Mouse (Mus musculus) intestine, embryonic 14.5 days (tissue): ENCODE measurements around the gene Hist1h4c. TPM values are rescaled to one million over a fixed set of nuclear protein-coding genes. Genes with fewer than 3 reads are reported as not detected.
"Not testable (repeated sequence)": the region's sequence is repeated elsewhere in the genome, so short reads cannot be mapped to it uniquely, and the experiment has no call there.

Experiments used
- ATAC-seq: fragments of 200-750 bp; cut with Nextera tagmentation; replicated peaks from 2 replicates; pipeline ENCODE4 v1.8.0; 2017; ENCODE audit warnings: low read depth, moderate number of reproducible peaks, moderate TSS enrichment, moderate library complexity; ENCODE audit not compliant: low FRiP score, low TSS enrichment
- DNase-seq: peaks from one replicate; pipeline ENCODE4 v3.0.0-alpha.2; 2018; ENCODE audit warnings: low spot score
- H3K27ac ChIP-seq: fragments of 300-500 bp; sonication (generic); 2 replicates; pipeline ENCODE4 v1.5.1; 2014; ENCODE audit warnings: low read depth, mild to moderate bottlenecking, control low read depth
- H3K27me3 ChIP-seq: fragments of 300-500 bp; sonication (generic); replicated peaks from 2 replicates; pipeline ENCODE4 v1.6.1; 2014; ENCODE audit warnings: low read length, control low read depth; ENCODE audit not compliant: control insufficient read depth, insufficient read depth
- H3K36me3 ChIP-seq: fragments of 300-500 bp; sonication (generic); 2 replicates; pipeline ENCODE4 v1.6.1; 2014; ENCODE audit warnings: low read length, control low read depth; ENCODE audit not compliant: control insufficient read depth, insufficient read depth
- H3K4me1 ChIP-seq: fragments of 300-500 bp; sonication (generic); replicated peaks from 2 replicates; pipeline ENCODE4 v1.6.1; 2014; ENCODE audit warnings: low read length, control low read depth, mixed read lengths; ENCODE audit not compliant: control insufficient read depth, insufficient read depth
- H3K4me2 ChIP-seq: fragments of 300-500 bp; sonication (generic); 2 replicates; pipeline ENCODE4 v1.6.1; 2014; ENCODE audit warnings: low read length
- H3K4me3 ChIP-seq: fragments of 300-500 bp; sonication (generic); 2 replicates; pipeline ENCODE4 v1.5.1; 2014; ENCODE audit warnings: low read depth, low read length, control low read depth, mixed read lengths
- H3K9ac ChIP-seq: fragments of 300-500 bp; sonication (generic); 2 replicates; pipeline ENCODE4 v1.6.1; 2014; ENCODE audit warnings: mild to moderate bottlenecking, low read length
- H3K9me3 ChIP-seq: fragments of 300-500 bp; sonication (generic); 2 replicates; pipeline ENCODE4 v1.6.1; 2016; ENCODE audit warnings: low read length, control low read depth; ENCODE audit not compliant: control insufficient read depth
- WGBS: fragments of 180-500 bp; shearing (Covaris S2); extraction: QIAGEN DNeasy Blood & Tissue Kit; methylation state at CpG from one replicate; pipeline ENCODE4 v1.1.7; 2014; 5-methylcytosine and 5-hydroxymethylcytosine counted together
- polyA plus RNA-seq: library from polyadenylated mRNA; unstranded; fragments of >200 nt; fragmentation: Nextera tagmentation; extraction: Ambion mirVana; gene quantifications from 2 replicates; pipeline ENCODE4 v1.2.1, GENCODE M21; 2014

The Hist1h4c gene
- polyA plus RNA-seq, 1 experiment from 2014 or later, result 6.7 TPM

DNA sequence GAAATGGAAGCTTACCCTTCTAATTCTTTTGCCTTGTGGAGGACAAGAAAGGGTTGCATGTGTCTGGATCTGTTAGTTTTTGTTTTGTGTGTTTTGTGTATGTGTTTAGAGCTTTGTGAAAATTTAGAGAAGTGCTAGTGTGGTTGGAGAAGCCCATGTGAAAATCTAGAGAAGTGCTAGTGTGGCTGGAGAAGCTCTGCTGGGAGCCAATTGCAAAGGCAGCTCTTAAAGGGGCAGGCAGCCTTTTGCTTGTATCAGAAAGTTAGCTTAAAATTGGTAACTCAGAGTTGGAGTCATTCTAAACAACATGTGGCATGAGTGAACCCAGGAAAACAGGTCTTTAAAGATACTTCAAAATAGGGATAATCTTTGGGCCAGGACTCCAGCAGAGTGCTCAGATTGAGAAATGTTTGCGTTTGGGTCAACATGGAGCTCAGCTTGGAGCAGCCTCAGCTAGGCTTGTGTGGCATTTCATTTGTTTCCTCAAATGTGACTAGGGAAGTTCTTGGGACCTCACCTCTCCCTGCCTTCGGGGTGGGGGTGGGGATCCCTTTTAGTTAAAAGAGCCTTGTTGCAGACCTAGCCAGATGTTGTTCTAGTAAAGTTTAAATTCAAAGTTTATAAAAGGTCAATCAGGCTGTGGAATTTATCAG lies 19.5 kb upstream of the Hist1h4c start:
- not testable (repeated sequence) for H3K4me1 ChIP-seq, H3K36me3 ChIP-seq, H3K9ac ChIP-seq, H3K9me3 ChIP-seq, ATAC-seq, DNase-seq, H3K4me3 ChIP-seq, H3K27me3 ChIP-seq, H3K4me2 ChIP-seq, H3K27ac ChIP-seq
- 12% methylated on average over 2 of the region's 2 CpGs for WGBS

DNA sequence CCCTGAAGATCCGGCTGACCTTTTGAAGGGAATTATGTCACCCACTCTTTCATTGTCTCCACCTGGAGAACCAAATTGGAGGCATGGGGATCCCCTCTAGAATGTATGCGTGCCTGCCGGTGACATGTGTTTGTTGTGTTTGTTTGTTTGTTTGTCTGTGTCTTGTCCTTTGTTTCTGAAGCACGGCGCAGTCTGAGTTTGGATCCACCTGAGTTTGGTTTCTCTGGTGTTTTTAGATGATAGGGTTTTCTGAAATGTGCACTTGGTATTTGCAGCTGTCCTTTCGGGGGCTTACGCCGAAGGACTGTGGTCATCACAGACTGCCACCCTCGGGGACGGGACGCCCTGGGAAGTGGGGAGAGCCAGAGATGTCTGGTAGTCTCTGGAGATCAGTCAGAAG lies 18.9 kb upstream of the Hist1h4c start:
- Histone ChIP-seq H3K4me1 (no peaks in the 10 kb centered on the region), H3K36me3 (no peaks in the 10 kb centered on the region), H3K27me3 (no peaks in the 10 kb centered on the region), H3K9ac (no peak overlapping the region), H3K27ac (no peak overlapping the region), H3K4me2 (no peak overlapping the region), H3K4me3 (no peak overlapping the region), H3K9me3 (no peaks in the 10 kb centered on the region)
- no peak for ATAC-seq
- WGBS, result 49% methylated on average over 11 of the region's 11 CpGs
- no peak for DNase-seq

DNA sequence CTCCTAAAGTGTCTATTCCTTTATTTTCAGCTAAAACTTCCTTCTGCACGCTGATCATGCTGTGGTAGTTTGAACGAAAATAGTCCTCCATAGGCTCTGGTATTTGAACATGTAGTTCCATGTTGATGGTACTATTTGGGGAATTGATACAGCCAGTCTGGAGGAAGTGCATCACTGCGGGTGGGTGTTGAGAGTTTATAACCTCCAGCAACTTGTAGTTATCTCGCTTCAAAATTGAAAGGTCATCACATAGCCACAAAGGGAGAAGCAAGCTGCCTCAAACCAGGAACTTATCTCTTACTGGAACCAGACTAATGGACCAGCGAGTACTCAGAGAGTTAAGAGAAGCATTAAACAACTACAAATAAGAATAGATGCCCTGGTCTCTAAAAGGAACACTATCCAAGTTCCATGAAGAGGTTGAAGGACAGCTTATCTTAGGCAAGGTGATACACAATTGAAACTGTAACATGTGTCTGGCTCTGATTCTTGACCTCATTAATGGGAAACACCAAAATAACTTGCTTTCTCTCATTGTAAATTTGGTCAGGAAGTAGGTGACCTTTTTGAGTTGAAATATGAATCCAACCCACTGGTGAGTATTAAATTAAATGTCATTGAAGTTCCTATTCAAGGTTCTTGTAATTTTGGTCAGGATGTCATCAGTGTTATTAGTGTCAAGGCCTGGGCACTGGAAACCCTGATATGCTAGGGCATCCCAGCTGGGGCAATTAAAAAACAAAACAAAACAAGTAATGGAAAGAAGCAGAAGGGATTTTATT lies 18.2 kb upstream of the Hist1h4c start:
- Histone ChIP-seq H3K9ac (no peak overlapping the region), H3K4me1 (no peaks in the 10 kb centered on the region), H3K36me3 (no peaks in the 10 kb centered on the region), H3K9me3 (no peaks in the 10 kb centered on the region), H3K27me3 (no peaks in the 10 kb centered on the region), H3K4me3 (no peak overlapping the region), H3K4me2 (no peak overlapping the region), H3K27ac (no peak overlapping the region)
- DNase-seq (no peak), ATAC-seq (no peak)
- WGBS, result 86% methylated on average over 5 of the region's 5 CpGs

DNA sequence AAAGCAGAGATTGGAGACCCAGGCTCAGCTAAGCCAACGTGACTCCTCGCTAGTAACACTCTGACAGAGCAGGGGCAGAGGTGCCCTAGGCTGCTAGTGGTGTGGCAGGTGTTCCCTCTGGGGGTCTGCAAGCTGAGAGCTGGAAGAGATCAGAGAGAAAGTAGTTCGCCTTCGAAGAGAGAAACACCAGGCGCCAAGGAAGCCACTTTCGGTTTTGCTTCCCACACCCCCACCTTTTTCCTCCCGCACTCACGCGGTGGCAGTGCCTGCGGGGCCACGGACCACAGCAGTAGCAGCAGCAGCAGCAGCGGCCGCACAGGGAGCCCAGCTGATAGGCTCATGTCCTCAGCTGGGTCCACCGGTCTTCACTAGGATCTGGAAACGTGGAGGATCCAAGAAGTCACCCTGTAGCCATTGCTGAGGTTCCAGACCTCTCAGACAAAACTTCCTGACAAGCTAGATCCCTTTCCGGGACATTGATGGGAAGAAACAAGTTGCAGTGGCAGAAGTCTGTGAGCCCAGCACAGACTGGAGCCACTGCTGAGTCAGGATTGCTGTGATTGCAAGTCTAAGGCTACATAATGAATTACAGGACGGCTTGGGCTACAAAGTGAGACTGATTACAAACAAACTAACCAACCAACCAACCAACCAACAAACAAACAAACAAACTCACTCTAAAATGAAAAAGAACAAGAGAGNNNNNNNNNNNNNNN lies 12.3 kb upstream of the Hist1h4c start, which contains the start of gene Hfe:
TSS of gene Hfe (minus strand) at position 481 of the 716 bp plus-strand sequence.
- Histone ChIP-seq H3K36me3 (no peaks in the 10 kb centered on the region), H3K27me3 (no peaks in the 10 kb centered on the region), H3K9ac (peak within 1 kb of the TSS; percentile 38), H3K27ac (no peak within 1 kb of the TSS), H3K4me3 (peak within 1 kb of the TSS; percentile 40), H3K4me1 (0 out of 2 replicates have a peak, but pooled peaks cover 4% of the 10 kb centered on the region), H3K9me3 (no peaks in the 10 kb centered on the region), H3K4me2 (peak within 1 kb of the TSS; percentile 80)
- ATAC-seq, result peak; percentile 60; the same call in 1 of the 2 replicates
- peak; percentile 79 for DNase-seq
- 4% methylated on average over 17 of the region's 17 CpGs for WGBS

DNA sequence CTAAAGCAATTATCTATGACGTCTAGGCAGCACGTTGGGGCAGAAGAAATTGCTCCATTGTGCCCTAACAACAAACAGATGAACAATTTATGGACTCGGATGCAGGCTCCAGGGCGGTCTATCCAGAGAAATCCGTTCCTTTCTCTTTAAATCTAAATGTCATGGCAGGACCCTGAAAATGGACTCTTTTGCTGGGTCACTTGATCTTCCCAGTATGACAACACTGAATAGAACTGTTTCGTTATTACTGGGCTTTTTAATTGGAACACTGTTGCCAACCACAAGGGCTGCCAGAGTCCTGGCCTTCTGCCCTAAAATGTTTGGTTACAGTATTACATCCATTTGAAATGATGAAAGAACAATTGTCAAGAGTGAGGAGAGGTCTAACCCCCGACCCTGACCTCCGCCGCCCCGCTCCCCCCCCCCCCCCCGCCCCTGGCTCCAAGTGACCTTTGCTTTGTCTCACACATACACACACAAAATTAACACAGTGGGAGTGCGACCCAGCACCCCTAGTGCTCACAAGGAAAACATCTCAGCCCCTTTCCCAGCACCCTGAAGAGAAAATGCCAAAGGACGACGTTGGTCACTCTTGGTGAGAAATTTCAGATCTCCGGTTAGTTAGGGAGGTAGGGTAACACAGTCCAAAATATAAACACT lies 11.6 kb upstream of the Hist1h4c start:
- peak overlapping the region; percentile 38 for H3K9ac ChIP-seq
- no peaks in the 10 kb centered on the region for H3K27me3 ChIP-seq
- peak overlapping the region; percentile 40 for H3K4me3 ChIP-seq
- H3K36me3 ChIP-seq, result no peaks in the 10 kb centered on the region
- H3K9me3 ChIP-seq, result no peaks in the 10 kb centered on the region
- ATAC-seq (no peak), DNase-seq (no peak)
- 0 out of 2 replicates have a peak, but pooled peaks cover 4% of the 10 kb centered on the region for H3K4me1 ChIP-seq
- H3K4me2 ChIP-seq, result peak overlapping the region; percentile 80
- 27% methylated on average over 15 of the region's 15 CpGs for WGBS
- no peak overlapping the region for H3K27ac ChIP-seq

DNA sequence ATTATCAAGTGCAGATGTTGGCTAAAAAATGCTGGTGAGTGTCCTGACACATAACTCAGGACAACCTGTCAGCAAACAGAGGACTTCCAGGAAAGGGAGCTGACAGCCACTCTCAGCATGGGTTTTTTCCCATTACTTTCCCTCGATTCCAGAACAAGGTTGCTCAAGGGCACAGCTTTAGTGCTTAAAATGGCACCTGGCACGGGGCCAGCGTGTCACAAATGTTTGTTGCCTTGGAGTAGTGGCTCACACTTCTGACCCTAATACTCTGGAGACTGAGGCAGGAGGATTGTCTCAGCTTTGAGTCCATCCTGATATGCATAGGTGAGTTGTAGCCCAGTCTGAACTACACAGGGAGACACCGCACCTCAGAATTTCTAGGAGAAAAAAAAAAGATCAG lies 10.4 kb upstream of the Hist1h4c start:
- DNase-seq (no peak), ATAC-seq (no peak)
- Histone ChIP-seq H3K9me3 (no peaks in the 10 kb centered on the region), H3K4me3 (no peak overlapping the region), H3K27ac (no peak overlapping the region), H3K9ac (no peak overlapping the region), H3K4me2 (no peak overlapping the region), H3K36me3 (no peaks in the 10 kb centered on the region), H3K27me3 (no peaks in the 10 kb centered on the region), H3K4me1 (0 out of 2 replicates have a peak, but pooled peaks cover 4% of the 10 kb centered on the region)
- WGBS, result 80% methylated on average over 4 of the region's 4 CpGs

DNA sequence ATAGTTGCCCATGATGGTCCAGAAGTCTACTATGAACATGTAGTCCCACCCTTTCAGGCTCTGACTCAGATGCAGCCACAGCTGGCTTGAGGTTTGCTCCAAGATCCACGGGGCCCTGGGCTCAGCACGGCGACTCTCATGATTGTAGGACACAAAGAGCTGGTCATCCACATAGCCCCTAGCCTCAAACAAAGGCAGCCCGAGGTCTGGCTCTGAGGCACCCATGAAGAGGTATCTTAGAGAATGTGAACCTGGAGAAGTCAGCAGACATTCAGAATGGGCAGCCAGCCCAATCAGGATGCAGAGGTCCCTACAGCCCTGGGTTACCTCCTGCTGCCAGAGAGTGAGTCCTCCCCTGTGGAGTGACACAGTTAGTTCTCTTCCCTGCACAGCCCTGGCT lies 9.8 kb upstream of the Hist1h4c start:
- no peaks in the 10 kb centered on the region for H3K9me3 ChIP-seq
- no peaks in the 10 kb centered on the region for H3K36me3 ChIP-seq
- no peak overlapping the region for H3K4me2 ChIP-seq
- no peak overlapping the region for H3K4me3 ChIP-seq
- DNase-seq (no peak), ATAC-seq (no peak)
- 87% methylated on average over 4 of the region's 4 CpGs for WGBS
- no peak overlapping the region for H3K9ac ChIP-seq
- H3K27ac ChIP-seq, result no peak overlapping the region
- no peaks in the 10 kb centered on the region for H3K27me3 ChIP-seq
- 0 out of 2 replicates have a peak, but pooled peaks cover 4% of the 10 kb centered on the region for H3K4me1 ChIP-seq

DNA sequence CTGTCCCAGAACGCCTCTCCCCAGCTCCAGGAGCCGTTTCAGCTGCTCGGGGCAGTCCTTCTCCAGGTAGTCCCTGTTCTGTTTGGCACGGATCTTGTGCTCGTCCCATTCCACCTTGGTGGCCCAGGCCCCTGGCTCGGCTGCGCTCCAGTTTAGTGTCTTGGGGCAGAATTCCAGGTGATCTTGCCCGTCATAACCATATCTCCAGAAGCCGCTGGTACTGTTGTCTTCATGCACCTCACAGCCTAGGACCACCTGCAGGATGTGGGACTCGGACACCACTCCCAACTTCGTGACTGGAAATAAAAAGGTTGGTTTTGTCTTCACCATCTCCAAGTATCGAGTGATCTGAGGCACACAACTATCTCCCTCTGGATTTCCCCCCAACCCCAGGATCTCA lies 8.5 kb upstream of the Hist1h4c start:
- no peak overlapping the region for H3K4me3 ChIP-seq
- no peak overlapping the region for H3K9ac ChIP-seq
- 0 out of 2 replicates have a peak, but pooled peaks cover 4% of the 10 kb centered on the region for H3K4me1 ChIP-seq
- 93% methylated on average over 12 of the region's 12 CpGs for WGBS
- H3K27ac ChIP-seq, result no peak overlapping the region
- H3K27me3 ChIP-seq, result no peaks in the 10 kb centered on the region
- H3K9me3 ChIP-seq, result no peaks in the 10 kb centered on the region
- ATAC-seq (no peak), DNase-seq (no peak)
- no peak overlapping the region for H3K4me2 ChIP-seq
- H3K36me3 ChIP-seq, result no peaks in the 10 kb centered on the region
